Mouse (Mus musculus) heart, embryonic 16.5 days (tissue): ENCODE data around the gene Pgc. TPM values are rescaled to one million over a fixed set of nuclear protein-coding genes. Genes with fewer than 3 reads are reported as not detected.

Experiments used
- ATAC-seq: fragments of 200-750 bp; cut with Nextera tagmentation; replicated peaks from 2 replicates; pipeline ENCODE4 v1.8.0; 2017; ENCODE audit warnings: moderate number of reproducible peaks; ENCODE audit not compliant: insufficient read depth, low FRiP score; ENCODE audit errors: extremely low read depth
- H3K27ac ChIP-seq: fragments of 300-500 bp; sonication (generic); 2 replicates; pipeline ENCODE4 v1.5.1; 2014; ENCODE audit warnings: mild to moderate bottlenecking, low read length, control low read depth, moderate library complexity
- H3K27me3 ChIP-seq: fragments of 300-500 bp; sonication (generic); 2 replicates; pipeline ENCODE4 v1.6.1; 2014; ENCODE audit warnings: low read length, mixed read lengths; ENCODE audit not compliant: control insufficient read depth, insufficient read depth
- H3K36me3 ChIP-seq: fragments of 300-500 bp; sonication (generic); 2 replicates; pipeline ENCODE4 v1.6.1; 2014; ENCODE audit not compliant: control insufficient read depth, insufficient read depth
- H3K4me1 ChIP-seq: fragments of 300-500 bp; sonication (generic); 2 replicates; pipeline ENCODE4 v1.6.1; 2014; ENCODE audit warnings: low read length, mixed read lengths; ENCODE audit not compliant: control insufficient read depth, insufficient read depth
- H3K4me2 ChIP-seq: fragments of 300-500 bp; sonication (generic); 2 replicates; pipeline ENCODE4 v1.6.1; 2014; ENCODE audit warnings: low read depth, mild to moderate bottlenecking, control low read depth, low read length
- H3K4me3 ChIP-seq: fragments of 300-500 bp; sonication (generic); 2 replicates; pipeline ENCODE4 v1.5.1; 2014; ENCODE audit warnings: mild to moderate bottlenecking, control low read depth, low read length
- H3K9ac ChIP-seq: fragments of 300-500 bp; sonication (generic); 2 replicates; pipeline ENCODE4 v1.6.1; 2014; ENCODE audit warnings: low read length, control low read depth
- H3K9me3 ChIP-seq: fragments of 300-500 bp; sonication (generic); replicated peaks from 2 replicates; pipeline ENCODE4 v1.6.1; 2016; ENCODE audit warnings: low read length; ENCODE audit not compliant: control insufficient read depth
- WGBS: fragments of 180-500 bp; shearing (Covaris S2); extraction: QIAGEN DNeasy Blood & Tissue Kit; methylation state at CpG from one replicate; pipeline ENCODE4 v1.1.7; 2014; 5-methylcytosine and 5-hydroxymethylcytosine counted together
- polyA plus RNA-seq: library from polyadenylated mRNA; unstranded; fragments of >200 nt; fragmentation: Nextera tagmentation; extraction: Ambion mirVana; gene quantifications from 2 replicates; pipeline ENCODE4 v1.2.1, GENCODE M21; 2015

Pgc gene
- polyA plus RNA-seq, 1 experiment from 2014 or later: 0.56 TPM

- Histone ChIP-seq H3K9ac (no peak overlapping the region), H3K4me1 (peaks cover 16% of the 10 kb centered on the region), H3K27me3 (peaks cover 3% of the 10 kb centered on the region; the same call in 1 of the 2 replicates), H3K9me3 (no peaks in the 10 kb centered on the region), H3K36me3 (no peaks in the 10 kb centered on the region), H3K4me3 (no peak overlapping the region), H3K27ac (no peak overlapping the region), H3K4me2 (no peak overlapping the region)
- ATAC-seq: no peak
- WGBS: 88% methylated on average over 3 of the region's 3 CpGs
These were observed 35.0 kb upstream of the Pgc start for GRCm38 (mm10) chr17:47691650-47692049.

GRCm38 (mm10) chr17:47693671-47694441 is 32.8 kb upstream of the Pgc start:
- Histone ChIP-seq H3K27me3 (peaks cover 3% of the 10 kb centered on the region; the same call in 1 of the 2 replicates), H3K36me3 (no peaks in the 10 kb centered on the region), H3K27ac (no peak overlapping the region), H3K4me3 (peak overlapping the region; percentile 78), H3K9ac (peak overlapping the region; percentile 87), H3K4me1 (peaks cover 9% of the 10 kb centered on the region), H3K4me2 (peak overlapping the region; percentile 95), H3K9me3 (no peaks in the 10 kb centered on the region)
- ATAC-seq: peak; percentile 2; the same call in 1 of the 2 replicates
- 39% methylated on average over 13 of the region's 13 CpGs for whole genome bisulfite sequencing

- H3K4me1 ChIP-seq: peaks cover 7% of the 10 kb centered on the region
- peaks cover 3% of the 10 kb centered on the region; the same call in 1 of the 2 replicates for H3K27me3 ChIP-seq
- H3K4me3 ChIP-seq: peak within 1 kb of the TSS; percentile 78
- no peak for ATAC-seq
- H3K27ac ChIP-seq: peak within 1 kb of the TSS; percentile 68
- WGBS: 0% methylated on average over 3 of the region's 3 CpGs
- H3K9ac ChIP-seq: peak within 1 kb of the TSS; percentile 87
- H3K36me3 ChIP-seq: no peaks in the 10 kb centered on the region
- H3K4me2 ChIP-seq: peak within 1 kb of the TSS; percentile 95
- H3K9me3 ChIP-seq: no peaks in the 10 kb centered on the region
These were observed 32.4 kb upstream of the Pgc start, which contains the start of gene Gm21981 for GRCm38 (mm10) chr17:47694442-47694502. Gene Gm21981 (minus strand): TSS chr17:47694455.

- Histone ChIP-seq H3K9ac (peak within 1 kb of the TSS; percentile 87), H3K4me1 (peaks cover 3% of the 10 kb centered on the region), H3K27me3 (peaks cover 3% of the 10 kb centered on the region; the same call in 1 of the 2 replicates), H3K4me2 (peak within 1 kb of the TSS; percentile 95), H3K27ac (peak within 1 kb of the TSS; percentile 68), H3K4me3 (peak within 1 kb of the TSS; percentile 78), H3K9me3 (no peaks in the 10 kb centered on the region), H3K36me3 (no peaks in the 10 kb centered on the region)
- peak; percentile 96 for ATAC-seq
- WGBS: under 1% methylated on average over 57 of the region's 82 CpGs
These were observed 31.9 kb upstream of the Pgc start, which contains the start of gene Prickle4 for GRCm38 (mm10) chr17:47694503-47695336. Gene Prickle4 (minus strand): TSS chr17:47694736.

- ATAC-seq: no peak
- peak overlapping the region; percentile 95 for H3K4me2 ChIP-seq
- no peaks in the 10 kb centered on the region for H3K9me3 ChIP-seq
- H3K27ac ChIP-seq: peak overlapping the region; percentile 54; the same call in 1 of the 2 replicates
- peak overlapping the region; percentile 78 for H3K4me3 ChIP-seq
- peak overlapping the region; percentile 87 for H3K9ac ChIP-seq
- no peaks in the 10 kb centered on the region for H3K36me3 ChIP-seq
- peaks cover 3% of the 10 kb centered on the region; the same call in 1 of the 2 replicates for H3K27me3 ChIP-seq
- 2% methylated on average over 9 of the region's 23 CpGs for WGBS
- H3K4me1 ChIP-seq: peaks cover 3% of the 10 kb centered on the region; the same call in 1 of the 2 replicates
These were observed 31.3 kb upstream of the Pgc start for GRCm38 (mm10) chr17:47695337-47695710.

GRCm38 (mm10) chr17:47698156-47698555 is 28.5 kb upstream of the Pgc start:
- Histone ChIP-seq H3K4me3 (no peak overlapping the region), H3K4me1 (peaks cover 3% of the 10 kb centered on the region; the same call in 1 of the 2 replicates), H3K36me3 (peaks cover 4% of the 10 kb centered on the region; the same call in 1 of the 2 replicates), H3K27ac (no peak overlapping the region), H3K27me3 (peaks cover 4% of the 10 kb centered on the region), H3K9ac (no peak overlapping the region), H3K4me2 (no peak overlapping the region), H3K9me3 (no peaks in the 10 kb centered on the region)
- WGBS: 88% methylated on average over 10 of the region's 10 CpGs
- ATAC-seq: no peak

- Histone ChIP-seq H3K4me1 (peaks cover 2% of the 10 kb centered on the region; the same call in 1 of the 2 replicates), H3K9me3 (no peaks in the 10 kb centered on the region), H3K9ac (no peak overlapping the region), H3K4me2 (no peak overlapping the region), H3K4me3 (no peak overlapping the region), H3K36me3 (peaks cover 6% of the 10 kb centered on the region; the same call in 1 of the 2 replicates), H3K27ac (no peak overlapping the region), H3K27me3 (peaks cover 6% of the 10 kb centered on the region)
- ATAC-seq: no peak
- WGBS: 81% methylated on average over 2 of the region's 2 CpGs
These were observed 27.6 kb upstream of the Pgc start for GRCm38 (mm10) chr17:47699055-47699454.

- Histone ChIP-seq H3K4me2 (no peak overlapping the region), H3K27ac (no peak overlapping the region), H3K9me3 (no peaks in the 10 kb centered on the region), H3K4me3 (no peak overlapping the region), H3K27me3 (peaks cover 3% of the 10 kb centered on the region), H3K4me1 (no peaks in the 10 kb centered on the region), H3K36me3 (peaks cover 6% of the 10 kb centered on the region; the same call in 1 of the 2 replicates), H3K9ac (no peak overlapping the region)
- no peak for ATAC-seq
- 71% methylated on average over 9 of the region's 9 CpGs for WGBS
These were observed 24.8 kb upstream of the Pgc start for GRCm38 (mm10) chr17:47701793-47702192.
